Mouse (Mus musculus) midbrain, embryonic 13.5 days (tissue): ENCODE data around the gene Zfp821. TPM values are rescaled to one million over a fixed set of nuclear protein-coding genes. Genes with fewer than 3 reads are reported as not detected.

ENCODE experiments used
- ATAC-seq: fragments of 200-750 bp; cut with Nextera tagmentation; 2 replicates; pipeline ENCODE4 v1.8.0; 2017; ENCODE audit warnings: mild to moderate bottlenecking, moderate TSS enrichment, moderate library complexity
- H3K27ac ChIP-seq: fragments of 300-500 bp; sonication (generic); 2 replicates; pipeline ENCODE4 v1.5.1; 2015; ENCODE audit warnings: inconsistent platforms, mild to moderate bottlenecking, moderate library complexity
- H3K27me3 ChIP-seq: fragments of 300-500 bp; sonication (generic); 2 replicates; pipeline ENCODE4 v1.6.1; 2015; ENCODE audit warnings: mild to moderate bottlenecking, inconsistent platforms
- H3K36me3 ChIP-seq: fragments of 300-500 bp; sonication (generic); 2 replicates; pipeline ENCODE4 v1.6.1; 2015; ENCODE audit warnings: mild to moderate bottlenecking, inconsistent platforms
- H3K4me1 ChIP-seq: fragments of 300-500 bp; sonication (generic); replicated peaks from 2 replicates; pipeline ENCODE4 v1.6.1; 2015; ENCODE audit warnings: inconsistent platforms
- H3K4me2 ChIP-seq: fragments of 300-500 bp; sonication (generic); replicated peaks from 2 replicates; pipeline ENCODE4 v1.6.1; 2015; ENCODE audit warnings: moderate library complexity, mild to moderate bottlenecking, inconsistent platforms
- H3K4me3 ChIP-seq: fragments of 300-500 bp; sonication (generic); replicated peaks from 2 replicates; pipeline ENCODE4 v1.5.1; 2015; ENCODE audit warnings: mild to moderate bottlenecking, inconsistent platforms
- H3K9ac ChIP-seq: fragments of 300-500 bp; sonication (generic); replicated peaks from 2 replicates; pipeline ENCODE4 v1.6.1; 2015; ENCODE audit warnings: mild to moderate bottlenecking, inconsistent platforms
- H3K9me3 ChIP-seq: fragments of 300-500 bp; sonication (generic); 2 replicates; pipeline ENCODE4 v1.6.1; 2016; ENCODE audit warnings: mild to moderate bottlenecking, inconsistent platforms
- WGBS: fragments of 180-500 bp; shearing (Covaris S2); methylation state at CpG from one replicate; pipeline ENCODE4 v1.1.7; 2015; 5-methylcytosine and 5-hydroxymethylcytosine counted together
- polyA plus RNA-seq: library from polyadenylated mRNA; unstranded; fragments of >200 nt; fragmentation: Nextera tagmentation; extraction: Ambion mirVana; gene quantifications from 2 replicates; pipeline ENCODE4 v1.2.1, GENCODE M21; 2015

Zfp821 gene
- polyA plus RNA-seq, 1 experiment from 2014 or later = 85.4 TPM

DNA sequence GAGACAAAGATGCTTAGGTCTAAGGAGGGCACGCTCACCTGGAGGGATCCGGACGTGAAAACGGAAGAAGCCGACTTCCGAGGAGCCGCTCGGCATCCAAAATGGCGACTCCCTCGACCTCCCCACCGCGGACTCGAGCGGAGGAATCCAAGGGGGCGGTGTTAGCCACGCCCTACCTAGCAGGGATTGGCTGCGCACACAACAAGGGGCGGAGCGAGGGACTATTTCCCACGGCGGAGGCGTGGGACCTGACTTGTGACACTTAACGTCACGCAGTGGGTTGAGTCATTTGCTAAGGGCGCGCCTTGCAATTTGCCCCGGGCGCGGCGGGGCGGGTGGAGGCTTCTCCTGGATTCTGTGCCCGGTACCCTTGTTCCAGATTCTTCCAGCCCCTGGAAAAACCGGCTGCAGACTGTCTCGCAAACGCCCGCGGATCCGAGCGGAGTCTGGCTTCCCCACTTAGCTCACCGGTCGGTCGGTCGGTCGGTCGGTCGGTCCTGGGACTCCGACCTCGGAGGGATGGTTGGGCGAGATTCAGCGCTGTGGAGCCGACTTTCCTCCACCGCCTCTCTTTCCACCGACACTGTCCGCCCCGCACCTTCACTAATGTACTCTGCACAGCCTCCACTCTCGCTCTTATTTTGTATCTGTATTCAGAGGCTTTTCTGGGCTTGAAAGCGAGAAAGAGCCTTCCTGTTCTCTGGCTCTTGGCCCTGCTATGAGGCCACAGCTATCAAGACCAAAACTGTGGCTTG is 12.0 kb upstream of the Zfp821 start, which contains the start of gene Ist1:
Gene Ist1 (minus strand): TSS at position 115 of the 755 bp plus-strand sequence.
- peak; percentile 96 for ATAC-seq
- Histone ChIP-seq H3K36me3 (no peaks in the 10 kb centered on the region), H3K9ac (peak within 1 kb of the TSS; percentile 100), H3K9me3 (no peaks in the 10 kb centered on the region), H3K27me3 (0 out of 2 replicates have a peak, but pooled peaks cover 3% of the 10 kb centered on the region), H3K4me2 (peak within 1 kb of the TSS; percentile 73), H3K27ac (peak within 1 kb of the TSS; percentile 87), H3K4me1 (peaks cover 28% of the 10 kb centered on the region), H3K4me3 (peak within 1 kb of the TSS; percentile 100)
- WGBS = under 1% methylated on average over 57 of the region's 57 CpGs

DNA sequence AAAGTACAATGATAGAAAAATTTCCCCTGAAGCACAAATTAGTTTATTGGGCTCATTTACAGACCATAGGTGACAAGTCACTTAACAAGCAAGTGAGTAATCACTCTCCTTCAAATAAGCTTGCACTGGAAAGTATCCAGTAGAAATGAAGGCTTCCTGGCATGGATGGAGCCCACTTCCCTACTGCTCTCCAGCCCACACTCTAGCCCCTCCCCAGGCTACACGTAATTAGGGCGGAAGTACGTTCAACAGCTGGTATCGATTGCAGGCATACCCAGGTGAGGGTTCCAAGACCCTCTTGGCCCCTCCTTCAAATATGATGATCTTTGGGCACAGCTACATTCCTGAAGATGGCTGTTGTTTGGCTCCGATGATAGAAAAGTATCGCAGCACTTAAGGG is 11.2 kb upstream of the Zfp821 start:
- Histone ChIP-seq H3K4me3 (peak overlapping the region; percentile 100), H3K4me2 (peak overlapping the region; percentile 72), H3K27me3 (0 out of 2 replicates have a peak, but pooled peaks cover 4% of the 10 kb centered on the region), H3K9ac (no peak overlapping the region), H3K36me3 (no peaks in the 10 kb centered on the region), H3K4me1 (peaks cover 28% of the 10 kb centered on the region), H3K9me3 (no peaks in the 10 kb centered on the region), H3K27ac (no peak overlapping the region)
- ATAC-seq = no peak
- 61% methylated on average over 6 of the region's 6 CpGs for WGBS

DNA sequence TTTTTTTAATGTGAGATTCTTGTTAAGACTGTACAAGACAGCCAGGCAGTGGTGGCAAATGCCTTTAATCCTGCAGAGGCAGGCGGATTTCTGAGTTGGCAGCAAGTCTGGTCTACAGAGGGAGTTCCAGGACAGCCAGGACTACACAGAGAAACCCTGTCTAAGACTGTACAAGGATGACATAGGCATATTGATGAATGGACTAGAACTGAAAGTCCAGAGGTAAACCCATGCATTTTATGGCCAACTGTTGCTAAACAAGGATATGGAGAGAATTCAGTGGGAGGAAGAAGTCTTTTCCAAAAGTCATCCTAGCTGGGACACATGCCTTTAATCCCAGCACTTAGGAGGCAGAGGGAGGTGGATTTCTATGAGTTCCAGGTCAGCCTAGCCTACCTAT is 7.6 kb upstream of the Zfp821 start:
- H3K4me3 ChIP-seq = no peak overlapping the region
- H3K9ac ChIP-seq = no peak overlapping the region
- ATAC-seq = no peak
- H3K4me1 ChIP-seq = peaks cover 8% of the 10 kb centered on the region
- no peak overlapping the region for H3K4me2 ChIP-seq
- WGBS = 71% methylated on average over 1 of the region's 1 CpGs
- no peak overlapping the region for H3K27ac ChIP-seq
- no peaks in the 10 kb centered on the region for H3K36me3 ChIP-seq
- H3K9me3 ChIP-seq = no peaks in the 10 kb centered on the region
- H3K27me3 ChIP-seq = peaks cover 9% of the 10 kb centered on the region; the same call in 1 of the 2 replicates

DNA sequence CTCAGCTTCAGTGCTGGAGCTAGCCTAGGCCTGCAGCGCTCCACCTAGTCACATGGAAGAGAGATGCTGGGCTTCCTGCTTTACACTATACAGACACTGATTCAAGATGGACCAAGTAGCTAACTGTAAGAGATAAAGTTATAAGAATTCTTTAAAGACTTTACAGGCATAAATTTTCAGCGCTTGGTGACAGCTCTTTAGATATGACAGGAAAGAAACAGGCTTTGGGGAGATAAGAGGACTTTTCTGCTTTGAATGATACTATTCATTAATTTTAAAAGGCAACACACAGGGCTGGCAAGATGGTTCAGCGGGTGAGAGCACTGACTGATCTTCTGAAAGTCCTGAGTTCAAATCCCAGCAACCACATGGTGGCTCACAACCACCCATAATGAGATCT is 6.9 kb upstream of the Zfp821 start:
- Histone ChIP-seq H3K9ac (no peak overlapping the region), H3K4me2 (no peak overlapping the region), H3K36me3 (no peaks in the 10 kb centered on the region), H3K9me3 (no peaks in the 10 kb centered on the region), H3K27ac (no peak overlapping the region), H3K27me3 (peaks cover 12% of the 10 kb centered on the region; the same call in 1 of the 2 replicates), H3K4me3 (no peak overlapping the region), H3K4me1 (peaks cover 8% of the 10 kb centered on the region)
- 79% methylated on average over 3 of the region's 3 CpGs for WGBS
- ATAC-seq = no peak

DNA sequence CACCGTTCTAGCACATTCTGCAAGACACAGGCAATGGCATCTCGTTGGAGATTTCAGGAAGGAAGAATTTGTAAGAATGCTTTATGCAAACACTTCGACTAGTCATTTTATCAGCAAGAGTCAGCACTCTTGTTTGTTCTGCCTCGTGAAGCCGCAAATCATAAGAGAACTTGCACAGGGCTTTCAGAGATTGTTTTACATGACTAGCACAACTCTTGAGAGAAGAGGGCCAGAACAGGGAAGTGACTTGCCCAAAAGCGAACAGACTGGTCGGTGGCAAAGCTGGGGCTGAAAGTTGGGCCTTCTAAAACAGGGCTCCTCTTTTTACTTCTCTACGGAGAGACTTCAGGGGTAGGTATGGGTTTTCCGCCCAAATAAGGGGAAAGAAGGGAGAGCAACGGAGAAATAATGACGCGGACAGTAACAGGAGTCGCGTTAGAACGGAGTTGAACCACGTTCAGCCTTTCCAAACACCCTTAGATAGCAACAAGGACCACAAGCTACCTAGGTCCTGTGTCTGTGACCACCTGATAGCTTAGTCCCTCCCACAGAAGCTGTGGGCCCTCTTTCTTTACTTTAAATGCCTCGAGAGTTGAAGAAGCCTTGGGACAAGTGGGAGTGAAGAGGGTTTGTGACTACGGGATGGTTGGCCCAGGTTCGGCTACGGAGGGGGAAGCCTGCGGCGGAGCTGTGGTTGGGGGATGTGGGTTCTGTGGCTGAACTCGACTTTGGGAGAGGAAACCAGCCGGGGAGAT is 604 bp upstream of the Zfp821 start:
- Histone ChIP-seq H3K4me1 (peaks cover 35% of the 10 kb centered on the region), H3K9me3 (no peaks in the 10 kb centered on the region), H3K36me3 (peaks cover 21% of the 10 kb centered on the region), H3K4me2 (peak overlapping the region; percentile 79), H3K27me3 (peaks cover 10% of the 10 kb centered on the region), H3K9ac (peak overlapping the region; percentile 99), H3K27ac (peak overlapping the region; percentile 47), H3K4me3 (peak overlapping the region; percentile 94)
- no peak for ATAC-seq
- WGBS = 13% methylated on average over 24 of the region's 24 CpGs

DNA sequence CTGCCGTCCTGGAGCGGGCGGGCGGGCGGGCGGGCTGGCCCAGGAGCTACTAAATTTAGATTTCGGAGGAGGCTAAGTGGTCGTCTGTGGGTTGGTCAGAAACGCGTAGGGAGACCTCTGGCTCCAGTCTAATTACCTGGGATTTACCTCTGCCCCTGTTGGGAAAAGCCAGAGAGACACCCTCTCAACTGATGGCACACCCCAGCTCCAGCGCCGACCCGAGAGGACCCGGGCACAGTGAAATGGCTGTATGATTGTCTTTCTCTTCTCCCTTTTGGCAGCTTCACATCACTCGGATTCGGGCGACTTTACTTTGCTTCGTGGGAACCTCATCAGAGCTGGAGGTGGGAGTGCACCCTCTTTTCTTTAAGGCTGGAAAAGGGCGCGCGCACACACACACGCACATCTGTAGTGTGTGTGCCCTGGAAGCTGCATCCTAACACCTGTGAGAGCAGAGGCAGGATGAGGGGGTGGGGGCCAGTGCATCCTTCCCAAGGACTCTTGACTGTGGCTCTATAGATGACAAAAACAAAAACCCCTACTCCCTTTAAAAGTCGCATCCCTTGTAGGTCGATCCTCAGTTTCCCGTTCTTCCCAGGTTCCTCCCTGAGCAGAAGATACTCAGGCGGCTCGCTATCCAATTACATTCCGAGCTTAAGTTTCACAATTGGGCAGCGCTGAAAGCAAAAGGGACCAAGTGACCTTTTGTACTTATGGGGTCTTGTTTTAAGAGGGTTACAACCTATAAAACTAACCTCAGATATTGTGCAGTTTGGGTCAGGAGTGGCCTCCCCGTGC is 929 bp downstream of the Zfp821 start:
- peak overlapping the region; percentile 95 for H3K27ac ChIP-seq
- H3K4me1 ChIP-seq = peaks cover 42% of the 10 kb centered on the region
- peak overlapping the region; percentile 94 for H3K4me3 ChIP-seq
- H3K4me2 ChIP-seq = peak overlapping the region; percentile 79
- ATAC-seq = peak; percentile 53
- 2% methylated on average over 30 of the region's 30 CpGs for WGBS
- peak overlapping the region; percentile 99 for H3K9ac ChIP-seq
- H3K27me3 ChIP-seq = peaks cover 10% of the 10 kb centered on the region
- H3K36me3 ChIP-seq = peaks cover 36% of the 10 kb centered on the region
- H3K9me3 ChIP-seq = no peaks in the 10 kb centered on the region

DNA sequence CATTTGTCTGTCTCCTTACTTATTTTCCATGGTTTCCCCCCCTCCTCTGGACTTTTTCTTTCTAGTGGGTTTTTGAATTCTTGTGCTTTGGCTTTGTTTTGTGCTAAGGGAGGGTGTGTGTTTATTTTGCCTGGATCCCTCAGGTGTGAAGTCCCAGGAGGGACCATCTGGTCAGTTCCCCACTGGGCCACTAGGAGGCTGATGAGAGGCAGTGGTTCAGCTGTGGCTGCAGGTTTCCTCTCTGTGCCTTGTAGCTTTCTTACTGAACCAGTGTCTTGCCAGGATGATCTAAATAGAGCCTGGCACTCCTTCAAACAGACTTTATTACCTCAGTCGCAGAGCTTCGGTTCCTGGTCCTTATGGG is 1.5 kb downstream of the Zfp821 start:
- Histone ChIP-seq H3K27me3 (peaks cover 10% of the 10 kb centered on the region), H3K4me3 (peak overlapping the region; percentile 94), H3K4me2 (peak overlapping the region; percentile 79), H3K9ac (peak overlapping the region; percentile 99), H3K27ac (no peak overlapping the region), H3K36me3 (peaks cover 42% of the 10 kb centered on the region), H3K4me1 (peaks cover 42% of the 10 kb centered on the region), H3K9me3 (no peaks in the 10 kb centered on the region)
- ATAC-seq = no peak
- 35% methylated on average over 2 of the region's 2 CpGs for WGBS

DNA sequence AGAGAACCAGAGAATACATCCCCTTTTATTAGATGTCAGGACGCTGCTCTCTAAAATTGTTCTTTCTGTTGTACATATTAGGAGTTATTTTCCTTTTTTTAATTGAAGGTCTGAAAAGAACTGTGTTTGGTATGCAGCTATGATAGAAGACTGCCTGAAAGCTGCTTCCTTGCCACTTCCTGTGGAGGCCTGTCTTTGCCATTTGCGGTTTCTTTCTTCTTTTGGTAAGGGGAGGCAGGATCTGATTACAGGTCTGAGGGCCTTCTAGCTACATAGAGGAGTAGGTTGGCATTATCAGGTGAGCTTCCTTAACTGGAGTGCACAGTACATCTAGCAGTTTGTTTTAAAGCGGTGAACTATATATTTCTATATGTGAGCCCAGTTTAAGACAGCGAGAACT is 2.6 kb downstream of the Zfp821 start:
- WGBS = 97% methylated on average over 4 of the region's 4 CpGs
- peaks cover 53% of the 10 kb centered on the region for H3K36me3 ChIP-seq

DNA sequence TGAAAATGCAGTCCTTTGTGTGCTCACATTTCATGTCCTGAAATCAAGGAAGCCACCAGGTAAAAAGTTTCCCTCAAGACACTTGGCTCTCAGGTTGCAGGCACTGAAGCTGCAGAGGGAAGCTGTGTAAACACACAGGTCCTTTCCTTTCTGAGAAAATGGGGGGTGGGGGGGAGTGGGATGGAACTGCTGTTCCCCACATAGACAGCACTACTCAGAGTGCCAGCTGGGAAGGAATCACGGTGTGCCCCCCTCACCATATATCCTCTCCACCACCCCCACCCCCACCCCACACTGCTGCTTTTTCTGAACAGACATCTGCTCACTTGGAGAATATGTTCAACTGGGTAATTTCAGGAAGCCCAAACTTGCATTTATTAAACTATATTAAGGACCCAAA is 7.2 kb downstream of the Zfp821 start:
- H3K4me3 ChIP-seq = no peak overlapping the region
- H3K27me3 ChIP-seq = no peaks in the 10 kb centered on the region
- H3K4me2 ChIP-seq = no peak overlapping the region
- peaks cover 24% of the 10 kb centered on the region for H3K4me1 ChIP-seq
- peaks cover 93% of the 10 kb centered on the region for H3K36me3 ChIP-seq
- no peaks in the 10 kb centered on the region for H3K9me3 ChIP-seq
- no peak for ATAC-seq
- 90% methylated on average over 1 of the region's 1 CpGs for WGBS
- H3K27ac ChIP-seq = no peak overlapping the region
- H3K9ac ChIP-seq = no peak overlapping the region

More for the DNA sequence above, 2.6 kb downstream of the Zfp821 start:
- H3K4me3 ChIP-seq = peak overlapping the region; percentile 94
- H3K9ac ChIP-seq = peak overlapping the region; percentile 99
- H3K9me3 ChIP-seq = no peaks in the 10 kb centered on the region
- no peak overlapping the region for H3K27ac ChIP-seq
- H3K27me3 ChIP-seq = peaks cover 6% of the 10 kb centered on the region
- peak overlapping the region; percentile 79 for H3K4me2 ChIP-seq
- peaks cover 42% of the 10 kb centered on the region for H3K4me1 ChIP-seq
- no peak for ATAC-seq

DNA sequence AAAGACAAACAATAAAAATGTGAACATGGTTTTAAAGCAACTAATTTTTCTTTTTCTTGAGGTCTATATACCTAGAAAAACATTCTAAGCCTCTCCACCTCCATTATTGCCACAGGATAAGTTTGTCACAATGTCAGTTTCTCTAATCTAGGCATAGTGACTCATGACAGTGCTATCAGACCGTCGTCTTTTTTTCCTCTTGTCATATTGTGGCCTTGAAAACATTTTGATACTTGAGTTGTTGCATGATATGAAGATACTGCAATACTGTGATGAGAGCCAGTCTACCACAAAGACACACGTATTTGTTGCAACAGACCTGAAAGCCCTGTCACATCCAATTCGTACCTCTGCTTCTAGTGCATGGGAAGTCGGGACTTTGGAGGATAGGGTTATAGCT is 9.6 kb downstream of the Zfp821 start:
- H3K9ac ChIP-seq = no peak overlapping the region
- H3K4me2 ChIP-seq = no peak overlapping the region
- peaks cover 95% of the 10 kb centered on the region for H3K36me3 ChIP-seq
- ATAC-seq = no peak
- H3K27me3 ChIP-seq = no peaks in the 10 kb centered on the region
- H3K4me3 ChIP-seq = no peak overlapping the region
- H3K9me3 ChIP-seq = no peaks in the 10 kb centered on the region
- H3K4me1 ChIP-seq = peaks cover 7% of the 10 kb centered on the region; the same call in 1 of the 2 replicates
- WGBS = 94% methylated on average over 5 of the region's 5 CpGs
- no peak overlapping the region for H3K27ac ChIP-seq

DNA sequence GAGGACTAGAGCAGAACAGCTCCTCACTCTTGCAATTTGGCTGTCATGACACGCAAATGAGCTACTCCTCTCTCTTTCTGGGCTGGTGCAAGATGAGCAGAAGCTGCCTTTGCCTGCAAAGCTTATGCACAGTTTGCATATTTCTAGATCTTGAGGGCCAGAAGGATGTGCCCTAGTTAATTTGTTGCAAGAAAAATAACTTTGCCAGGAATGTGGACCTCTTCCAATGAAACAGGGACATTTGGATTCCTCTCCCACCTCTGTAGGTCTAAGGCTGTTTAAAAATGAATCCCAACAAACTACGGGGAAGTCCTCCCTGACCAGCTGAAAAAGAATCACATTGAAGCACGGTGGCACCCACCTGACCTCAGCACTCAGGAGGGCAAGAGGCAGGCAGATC is 19.8 kb downstream of the Zfp821 start:
- no peaks in the 10 kb centered on the region for H3K4me1 ChIP-seq
- H3K36me3 ChIP-seq = peaks cover 93% of the 10 kb centered on the region
- no peak for ATAC-seq
- H3K27ac ChIP-seq = no peak overlapping the region
- no peak overlapping the region for H3K4me2 ChIP-seq
- no peaks in the 10 kb centered on the region for H3K9me3 ChIP-seq
- H3K9ac ChIP-seq = no peak overlapping the region
- H3K27me3 ChIP-seq = no peaks in the 10 kb centered on the region
- no peak overlapping the region for H3K4me3 ChIP-seq
- WGBS = 94% methylated on average over 3 of the region's 3 CpGs
